Mouse (Mus musculus) frontal cortex, postnatal 25 days (tissue): ENCODE data around the gene Kcns3.

Experiments used
- DNase-seq, 2 experiments: peaks; one replicate each; pipeline ENCODE4 v3.0.0; 2022; ENCODE audit warnings: low spot score in 2 of 2

Kcns3 gene

DNA sequence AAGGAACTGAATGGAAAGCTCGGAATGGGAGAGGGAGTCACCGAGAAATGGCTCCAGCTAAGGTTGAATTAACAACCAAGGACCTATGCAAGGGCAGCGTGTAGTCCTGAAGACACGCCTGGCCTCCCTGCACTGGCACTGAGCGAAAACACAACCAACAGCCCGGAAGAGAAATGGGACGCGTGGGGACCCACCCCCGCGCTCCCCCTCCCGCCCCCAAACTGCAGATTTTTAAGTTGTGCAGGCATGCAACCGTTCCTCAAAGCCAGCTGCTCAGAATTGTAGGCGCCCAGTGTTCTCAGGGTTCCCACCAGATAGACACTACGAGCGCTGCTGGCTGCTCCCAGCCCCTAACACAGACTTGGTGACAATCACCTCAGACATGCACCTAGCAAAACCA lies at the start of gene Kcns3:
Gene Kcns3, minus strand, starts transcription at position 42 of the 400 bp plus-strand sequence.
- no peak for DNase-seq

DNA sequence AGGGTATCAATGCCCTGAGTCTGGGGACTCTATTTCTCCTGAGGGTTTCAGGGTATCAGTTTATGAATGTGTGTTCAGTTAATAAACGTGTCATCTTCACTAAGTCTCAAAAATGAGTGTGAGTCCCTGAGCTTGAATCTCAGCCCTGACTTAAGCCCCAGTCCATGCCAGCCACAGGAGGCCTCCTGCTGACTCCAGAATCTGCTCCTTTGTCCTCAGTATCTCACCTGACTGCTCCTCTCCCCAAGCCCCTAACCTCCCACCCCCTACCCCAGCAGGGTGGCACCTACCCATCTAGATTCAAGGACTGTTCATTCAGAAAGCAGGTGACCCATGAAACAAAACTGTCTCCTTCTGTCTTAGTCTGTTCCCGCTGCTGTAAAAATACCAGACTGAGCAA lies 47.7 kb upstream of the Kcns3 start:
- no peak for DNase-seq

GRCm38 (mm10) chr12:11198026-11198425 lies 47.2 kb upstream of the Kcns3 start:
- DNase-seq: no peak

DNA sequence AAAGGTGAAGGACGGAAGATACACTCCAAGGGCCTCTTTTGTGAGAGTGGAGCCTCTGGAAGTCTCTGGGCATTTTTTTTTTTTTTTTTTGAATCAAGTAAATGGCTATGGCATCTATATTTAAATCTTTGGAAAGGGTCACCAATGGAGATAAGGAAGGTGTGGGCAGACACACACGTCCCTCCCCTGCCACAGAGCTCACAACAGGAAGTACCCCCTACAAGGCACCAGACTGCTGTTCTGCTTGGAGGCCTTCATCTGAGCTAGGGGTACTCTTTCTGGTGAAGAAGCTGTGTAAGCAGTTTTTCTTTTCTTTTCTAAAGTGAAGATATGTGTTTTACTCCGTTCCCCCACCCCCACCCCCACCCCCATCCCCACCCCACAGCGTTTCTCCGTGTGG lies 46.0 kb upstream of the Kcns3 start:
- DNase-seq: no peak

DNA sequence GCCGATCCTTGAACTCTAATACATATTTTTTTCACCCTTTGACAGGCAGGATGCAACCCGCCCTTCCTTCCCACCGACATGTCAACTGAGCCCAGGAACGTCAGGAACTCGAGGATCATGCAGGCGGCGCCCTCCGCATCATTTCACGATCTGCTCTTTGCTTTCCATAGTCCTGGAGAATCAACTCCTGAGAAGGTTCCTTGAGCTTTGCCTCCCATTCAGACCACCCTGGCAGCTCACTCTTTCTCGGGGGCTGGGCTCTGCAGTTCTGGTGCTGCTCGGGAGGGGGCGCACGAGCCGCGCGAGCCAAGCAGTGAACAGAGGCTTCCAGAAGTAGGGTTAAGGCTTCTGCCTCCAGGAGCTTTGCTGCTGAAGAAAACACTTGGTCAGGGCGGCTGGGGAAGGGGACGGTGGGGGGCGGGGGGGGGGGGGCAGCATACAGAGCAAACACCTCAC lies 45.3 kb upstream of the Kcns3 start:
- peak; percentile 56 to 70 for DNase-seq

DNA sequence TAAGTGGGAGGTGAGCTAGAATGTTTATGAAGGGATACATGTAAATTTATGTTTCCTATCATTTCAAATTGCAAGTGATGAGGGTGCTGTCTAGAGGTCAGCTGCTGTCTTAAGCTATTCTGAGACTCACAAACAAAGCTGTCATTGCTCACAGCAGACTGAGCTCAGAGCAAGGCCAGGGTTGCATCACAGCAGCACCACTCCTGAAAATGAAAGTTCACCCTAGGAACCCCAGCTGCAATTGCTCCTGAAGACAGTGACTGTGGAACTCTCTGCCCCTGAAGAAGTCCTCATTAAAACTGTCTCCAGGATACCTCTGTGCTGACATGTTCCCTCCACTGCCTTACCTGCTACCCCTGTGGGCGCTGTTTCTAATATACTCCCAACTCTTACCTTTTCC lies 44.2 kb upstream of the Kcns3 start:
- no peak for DNase-seq

DNA sequence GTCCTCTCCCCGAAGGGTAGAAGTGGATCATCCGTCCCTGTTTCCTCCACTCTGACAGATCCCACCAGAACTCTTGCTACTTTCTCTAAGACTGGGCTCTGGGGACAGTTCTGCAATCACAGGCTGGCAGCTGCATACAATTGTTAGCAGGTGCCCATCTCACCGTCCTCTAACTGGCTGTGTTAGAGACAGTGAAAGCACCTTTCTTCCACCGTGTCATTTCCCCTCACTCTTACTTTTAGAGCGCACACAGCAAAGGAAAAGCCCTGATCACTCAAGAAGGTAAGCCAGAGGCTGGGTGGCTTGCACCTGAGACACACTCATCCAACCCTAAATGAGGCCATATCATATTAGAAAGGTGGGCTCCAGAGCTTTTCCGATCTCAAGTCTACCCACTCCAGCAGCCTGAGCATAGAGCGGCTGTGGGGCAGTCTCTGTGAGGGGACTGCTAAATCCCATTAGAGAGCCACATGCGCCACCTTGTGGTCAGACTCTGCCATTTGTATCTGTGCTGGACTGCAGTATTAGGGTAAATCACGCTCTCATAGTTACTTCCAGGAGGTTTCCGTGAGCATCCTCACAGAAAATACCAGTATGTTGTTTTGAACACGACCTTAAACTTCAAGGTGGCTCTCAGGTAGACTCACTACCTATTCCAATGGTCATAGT lies 27.8 kb upstream of the Kcns3 start:
- peak; percentile 82 to 88 for DNase-seq

DNA sequence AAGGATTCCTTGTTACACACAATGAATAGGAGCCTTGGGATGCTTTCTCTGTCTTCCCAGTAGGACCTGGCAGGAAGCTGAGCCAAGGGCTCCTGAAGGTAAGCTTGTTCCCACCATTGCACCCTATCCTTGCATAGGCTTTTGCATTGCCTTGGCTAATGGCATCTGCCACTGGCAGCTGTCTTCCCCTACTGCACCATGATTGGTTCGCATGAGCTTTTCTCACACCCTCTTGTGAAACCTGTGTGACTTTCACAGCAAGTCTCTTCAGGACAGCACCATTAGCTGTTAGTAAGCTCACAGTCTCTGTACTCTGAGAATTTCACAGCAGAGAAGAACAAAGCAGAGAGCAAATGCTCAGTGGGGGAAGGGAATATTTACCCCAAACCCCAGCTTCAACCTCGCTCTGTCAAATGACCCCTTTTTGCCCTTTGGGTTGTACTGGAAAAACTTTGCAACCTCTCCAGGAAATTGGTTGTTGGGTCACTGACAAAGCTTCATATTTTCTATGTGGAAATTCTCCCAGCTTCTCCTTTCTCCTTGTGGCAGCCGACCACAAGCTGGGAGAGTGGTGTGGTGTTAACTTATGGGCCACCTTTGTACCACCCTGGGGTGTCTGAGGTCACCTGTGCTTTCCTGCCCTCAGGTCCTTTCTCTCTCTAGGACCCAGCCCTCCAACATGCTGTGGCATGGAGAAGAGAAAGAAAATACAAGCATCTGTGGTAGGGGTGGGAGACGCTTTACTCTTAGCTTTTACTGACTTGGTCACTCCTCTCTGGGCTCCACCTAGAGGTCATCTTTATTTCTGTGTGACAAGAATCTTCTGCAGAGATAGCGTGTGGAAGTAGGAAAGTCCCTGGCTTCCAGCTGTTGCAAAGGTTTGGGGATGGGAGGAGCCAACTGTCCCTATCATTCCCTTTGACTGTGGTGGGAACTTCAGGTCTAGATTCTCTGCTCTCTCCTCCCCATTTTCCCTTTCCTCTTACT lies 26.8 kb upstream of the Kcns3 start:
- DNase-seq: no peak

DNA sequence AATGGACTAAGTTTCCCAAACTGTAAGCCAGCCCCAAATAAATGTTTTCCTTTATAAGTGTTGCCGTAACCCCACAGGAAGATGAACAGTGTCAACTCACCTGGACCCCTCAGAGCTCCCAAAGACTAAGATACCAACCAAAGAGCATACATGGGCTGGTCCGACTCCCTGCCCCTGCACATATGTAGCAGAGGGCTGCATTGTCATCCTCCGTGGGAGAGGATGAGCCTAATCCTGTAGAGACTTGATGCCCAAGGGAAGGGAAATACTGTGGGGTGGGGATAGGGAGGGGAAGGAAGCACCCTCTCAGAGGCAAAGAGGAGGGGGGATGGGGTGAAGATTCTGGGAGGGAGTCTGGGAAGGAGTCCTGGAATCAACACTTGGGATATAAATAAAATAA lies 7.8 kb upstream of the Kcns3 start:
- DNase-seq: no peak

- no peak for DNase-seq
Measured at GRCm38 (mm10) chr12:11155123-11155522, 4.3 kb upstream of the Kcns3 start.

- no peak for DNase-seq
Measured at GRCm38 (mm10) chr12:11153587-11153986, 2.7 kb upstream of the Kcns3 start.

DNA sequence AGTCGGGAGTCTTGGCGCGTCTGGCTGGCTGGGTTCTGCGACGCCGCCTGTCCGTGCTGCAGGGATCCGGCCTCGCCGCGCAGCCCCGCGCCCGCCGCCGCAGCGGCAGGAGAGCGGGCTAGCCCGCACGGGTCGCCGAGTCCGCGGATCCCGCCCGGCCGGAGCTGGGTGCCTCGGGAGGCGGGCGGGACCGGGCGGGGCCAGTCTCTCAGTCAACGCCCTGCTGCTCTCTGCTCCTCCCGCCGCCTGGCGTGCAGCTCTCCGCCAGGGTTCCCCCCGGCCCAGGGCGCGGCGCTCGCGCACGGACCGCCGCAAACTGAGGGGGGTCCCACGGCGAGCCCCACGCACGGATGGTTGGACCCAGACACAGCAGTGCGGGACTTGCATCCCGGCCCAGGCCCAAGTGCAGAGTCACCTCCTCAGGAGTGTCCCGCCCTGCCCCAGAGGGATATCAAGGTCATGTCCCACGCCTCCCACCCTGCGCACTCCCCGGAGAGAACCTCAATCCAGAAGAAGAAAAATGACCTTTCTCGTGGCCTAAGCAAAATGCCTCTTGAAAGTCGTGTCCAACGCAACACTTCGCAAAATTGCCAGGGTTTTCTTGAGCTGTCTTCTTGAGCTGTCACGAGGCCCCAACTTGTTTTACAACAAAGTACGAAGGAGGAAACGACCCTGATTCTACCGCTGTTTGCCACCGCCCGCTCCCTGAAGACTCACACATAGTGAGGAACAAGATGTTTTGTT lies 492 bp downstream of the Kcns3 start:
- DNase-seq: peak in 1 of 2 experiments; percentile 7

DNA sequence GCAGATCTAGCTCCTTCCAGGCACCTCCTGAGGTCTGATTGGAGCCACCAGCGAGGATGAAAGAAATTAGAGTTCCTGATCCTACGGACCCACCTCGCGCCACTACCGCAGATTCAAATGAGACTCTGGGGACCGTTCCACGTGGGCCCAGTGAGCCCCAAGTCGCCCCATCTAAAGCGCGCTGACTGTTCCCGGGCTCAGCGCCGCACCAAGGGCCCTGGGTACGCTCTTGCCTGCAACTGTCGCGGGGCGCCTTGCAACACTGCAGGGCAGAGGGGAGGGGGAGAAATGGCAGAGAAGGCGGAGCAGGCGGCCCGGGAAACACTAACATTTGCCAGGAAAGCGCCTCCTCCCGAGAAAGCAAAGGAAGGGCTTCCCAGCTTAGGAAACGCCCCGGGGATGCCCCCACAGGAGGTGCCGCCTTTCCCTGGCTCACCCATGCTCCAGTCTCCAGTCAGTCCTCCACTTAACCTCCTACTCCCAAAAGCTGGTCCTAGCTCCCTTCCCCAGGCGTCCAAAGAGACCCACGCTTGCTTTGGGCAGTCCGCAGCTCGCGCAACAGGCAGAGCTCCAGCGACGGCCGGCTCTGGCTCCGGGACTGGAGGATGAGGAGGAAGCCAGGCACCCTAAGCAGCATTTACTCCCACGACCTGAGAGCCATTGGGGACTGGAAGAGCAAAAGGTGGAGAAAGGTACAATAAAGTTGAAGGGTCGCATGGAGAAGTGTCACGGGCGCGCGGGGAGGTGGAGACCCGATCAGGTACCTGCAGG lies 1.2 kb downstream of the Kcns3 start:
- peak; percentile 11 to 22 for DNase-seq

DNA sequence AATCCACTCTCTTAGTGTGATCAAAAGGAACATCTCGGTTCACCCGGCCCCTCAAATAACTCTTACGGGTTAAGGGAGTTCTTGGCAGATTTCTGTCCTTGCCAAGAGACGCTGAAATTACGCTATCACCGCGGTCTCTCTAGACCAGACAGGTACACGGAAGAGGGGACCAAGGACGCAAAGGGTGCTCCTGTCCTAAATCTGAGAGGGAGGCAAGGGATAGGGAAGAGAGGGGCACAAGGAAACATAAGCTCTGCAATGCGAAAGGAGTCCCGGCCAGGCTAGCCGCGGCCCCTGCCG lies 1.8 kb downstream of the Kcns3 start:
- no peak for DNase-seq

GRCm38 (mm10) chr12:11144894-11145293 lies 6.0 kb downstream of the Kcns3 start:
- DNase-seq: no peak

GRCm38 (mm10) chr12:11132418-11132817 lies 18.4 kb downstream of the Kcns3 start:
- no peak for DNase-seq

DNA sequence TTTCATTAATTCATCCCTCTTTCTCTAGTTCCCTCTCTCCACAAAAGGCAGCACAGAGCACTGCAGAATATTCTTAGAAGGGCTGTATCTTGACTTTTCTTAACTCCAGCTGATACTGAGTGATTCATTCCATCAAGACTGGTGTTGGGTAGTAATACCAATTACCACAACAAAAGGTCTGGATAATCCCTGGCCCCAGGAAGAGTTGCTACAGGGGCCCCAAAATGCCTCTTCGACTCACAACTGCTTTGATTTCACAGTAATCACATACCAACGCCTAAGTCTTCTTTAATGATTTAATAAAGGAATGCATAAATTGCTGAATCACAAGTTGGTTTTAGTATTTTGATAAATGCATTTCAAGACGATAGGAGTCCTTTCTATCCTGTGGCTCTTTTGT lies 21.7 kb downstream of the Kcns3 start:
- DNase-seq: no peak

DNA sequence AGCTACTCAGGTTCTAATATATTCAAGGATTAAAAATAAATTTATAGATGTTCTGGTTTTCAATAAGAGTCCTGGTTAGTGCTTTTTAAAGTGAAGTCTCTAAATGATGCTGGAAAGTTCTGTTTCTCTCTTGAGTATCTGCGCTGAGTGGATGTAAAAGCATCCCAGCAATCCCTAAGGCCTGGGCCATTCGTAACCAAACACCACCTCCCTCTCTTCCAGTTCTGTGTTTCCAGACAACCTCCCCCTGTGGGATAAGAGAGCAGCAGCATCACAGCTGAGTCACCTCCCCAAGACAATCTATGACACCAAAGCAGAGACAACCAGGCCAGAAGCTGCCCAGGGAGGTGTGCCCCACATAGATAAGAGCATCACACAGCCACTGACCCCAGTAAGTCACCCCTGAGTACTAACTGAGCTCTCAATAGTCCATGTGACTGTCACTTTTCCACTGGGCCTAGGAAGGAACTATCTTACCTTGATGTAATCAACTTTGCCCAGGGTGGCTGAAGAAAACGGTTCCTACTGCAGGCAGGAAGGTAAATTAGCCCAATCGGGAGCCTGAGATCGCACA lies 24.6 kb downstream of the Kcns3 start:
- no peak for DNase-seq

GRCm38 (mm10) chr12:11101565-11101964 lies 49.3 kb downstream of the Kcns3 start:
- DNase-seq: no peak

GRCm38 (mm10) chr12:11088626-11089372 lies 62.1 kb downstream of the Kcns3 start:
- no peak for DNase-seq

DNA sequence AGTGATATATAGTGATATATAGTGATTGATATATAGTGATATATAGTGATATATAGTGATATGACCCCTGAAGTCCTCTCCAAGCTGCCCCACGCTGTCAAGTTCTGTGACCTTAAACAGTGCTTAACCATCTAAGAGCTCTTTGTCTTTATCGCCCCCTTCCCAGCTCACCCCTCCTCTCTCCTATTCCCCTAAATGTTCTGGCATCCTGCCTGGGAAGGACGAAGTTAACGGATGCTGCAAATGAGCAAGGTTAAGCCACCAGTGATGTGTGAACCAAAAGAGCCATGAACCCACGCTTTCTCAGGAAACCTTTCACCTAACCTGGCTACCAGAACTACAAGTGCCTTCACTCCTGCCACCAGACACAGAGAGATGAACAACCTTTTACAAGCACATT lies 64.0 kb downstream of the Kcns3 start:
- no peak for DNase-seq
